Mouse (Mus musculus) urinary bladder, adult 2 months (tissue): ENCODE results near the gene Prdm15. TPM values are rescaled to one million over a fixed set of nuclear protein-coding genes. Genes with fewer than 3 reads are reported as not detected.

Experiments used
- DNase-seq: peaks from one replicate; pipeline ENCODE4 v3.0.0; 2022; ENCODE audit warnings: low spot score
- polyA plus RNA-seq: library from polyadenylated mRNA; depleted of rRNA; stranded (reverse); fragments of >200 nt; gene quantifications from 2 replicates; pipeline ENCODE4 v1.2.3, GENCODE M21; 2012

The Prdm15 gene
- polyA plus RNA-seq, 1 experiment = 7.3 TPM

DNA sequence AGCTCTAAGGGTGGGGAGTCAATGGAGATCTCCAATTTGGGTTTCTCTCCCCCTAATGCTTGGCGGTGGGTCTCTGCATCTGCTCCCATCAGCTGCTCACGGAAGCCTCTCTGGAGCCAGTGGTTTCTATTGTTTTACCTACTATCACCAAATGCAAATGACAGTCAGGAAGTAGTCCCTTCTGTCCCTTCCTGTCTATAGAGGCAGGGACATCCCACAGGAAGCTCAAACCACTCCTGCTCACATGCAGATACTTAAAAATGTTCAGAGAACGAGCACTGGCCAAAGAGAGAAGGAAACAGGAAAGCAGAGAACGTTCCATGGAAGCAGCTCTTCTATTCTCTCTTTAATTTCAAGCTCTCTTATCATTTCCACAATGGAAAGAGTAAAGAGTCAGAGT lies 32.1 kb downstream of the Prdm15 start:
- DNase-seq = no peak

DNA sequence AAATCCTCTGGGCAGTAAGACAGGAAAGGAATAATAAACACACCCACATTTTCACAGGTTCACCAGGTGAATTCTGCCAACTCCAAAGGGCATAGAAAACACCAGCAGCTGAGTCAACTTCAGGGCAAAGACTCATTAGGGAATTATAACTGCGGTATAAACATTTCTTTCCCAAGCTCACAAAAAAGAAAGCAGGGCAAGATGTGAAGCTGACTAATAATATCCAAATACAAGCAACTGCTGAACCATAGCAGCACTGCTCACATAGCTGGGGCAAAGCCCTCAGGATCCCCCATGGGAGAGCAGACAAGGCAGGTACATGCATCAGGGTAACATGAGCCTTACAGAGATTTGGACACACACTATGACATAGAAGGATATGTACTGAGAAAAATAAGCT lies 34.2 kb downstream of the Prdm15 start:
- DNase-seq = no peak

DNA sequence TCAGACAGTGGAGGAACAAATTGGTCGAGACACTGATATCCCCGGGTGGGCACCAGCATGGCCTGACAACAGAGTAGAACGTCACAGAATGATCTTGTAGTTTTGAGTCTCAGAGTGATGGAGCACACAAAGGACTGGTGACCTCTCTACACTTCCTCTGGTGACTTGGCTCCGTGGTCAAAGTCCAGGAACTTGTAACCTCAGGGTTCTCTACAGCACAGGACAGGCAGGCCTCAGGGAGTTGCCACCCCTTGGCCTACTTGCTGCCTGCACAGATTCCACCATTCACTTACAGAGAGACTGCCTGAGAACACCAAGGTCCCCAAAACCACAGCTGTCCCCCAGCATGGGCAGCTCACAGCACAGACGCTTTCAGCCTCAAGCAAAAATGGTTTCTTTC lies 36.4 kb downstream of the Prdm15 start:
- no peak for DNase-seq

DNA sequence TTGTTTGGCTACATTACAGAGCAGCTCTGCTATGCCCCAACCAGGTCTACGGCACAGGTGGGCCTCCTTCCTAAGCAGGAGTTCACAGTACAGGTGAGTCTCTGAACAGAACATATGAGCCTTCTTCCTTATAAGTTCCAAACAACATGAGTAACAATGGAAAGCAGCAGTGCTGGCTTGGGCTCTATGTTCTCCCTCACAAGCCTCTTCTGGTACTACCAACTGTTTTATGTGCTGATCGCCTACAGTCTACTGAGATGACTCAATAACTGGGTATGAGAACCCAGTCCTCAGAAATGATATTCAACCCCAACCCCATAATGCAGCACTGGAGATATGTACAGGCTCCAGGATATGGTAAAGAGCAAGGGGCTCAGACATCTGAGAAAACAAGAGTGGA lies 37.6 kb downstream of the Prdm15 start:
- DNase-seq = no peak

DNA sequence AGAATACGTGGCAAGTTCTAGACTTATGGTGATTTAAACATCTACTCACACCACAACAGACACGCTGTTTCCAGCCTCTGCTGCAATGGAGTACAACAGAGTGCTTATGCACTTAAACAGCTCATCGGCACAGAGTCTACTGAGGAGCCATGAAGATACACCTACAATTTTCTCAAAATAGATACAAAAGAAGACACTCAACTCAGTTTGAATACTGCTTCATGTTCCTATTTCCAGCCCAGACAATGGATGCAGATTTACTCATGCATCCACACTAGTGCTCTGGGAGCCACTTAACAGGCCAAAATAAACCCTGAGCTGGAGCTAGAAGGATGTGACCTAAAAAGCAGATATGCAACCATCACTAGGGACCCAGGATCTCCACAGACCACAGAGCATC lies 42.8 kb downstream of the Prdm15 start:
- no peak for DNase-seq

DNA sequence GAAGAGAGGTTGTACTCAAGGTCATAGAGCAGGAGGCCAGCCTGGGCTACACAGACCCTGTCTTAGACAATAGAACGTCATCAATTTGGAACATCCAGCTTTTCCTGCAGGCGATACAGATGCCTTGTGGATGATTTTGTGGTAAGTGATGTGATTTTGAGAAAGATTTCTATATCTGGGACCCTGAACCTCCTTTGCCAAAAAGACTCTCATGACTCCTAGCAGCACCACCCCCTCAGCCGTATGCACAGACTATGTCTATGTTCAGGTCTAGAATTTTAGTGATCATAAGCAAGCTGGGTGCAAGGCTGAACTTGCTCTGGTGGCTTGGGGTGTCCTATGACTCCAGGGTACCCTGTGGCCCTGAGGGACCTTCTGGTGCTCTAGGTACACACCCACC lies 46.0 kb downstream of the Prdm15 start:
- DNase-seq = no peak

DNA sequence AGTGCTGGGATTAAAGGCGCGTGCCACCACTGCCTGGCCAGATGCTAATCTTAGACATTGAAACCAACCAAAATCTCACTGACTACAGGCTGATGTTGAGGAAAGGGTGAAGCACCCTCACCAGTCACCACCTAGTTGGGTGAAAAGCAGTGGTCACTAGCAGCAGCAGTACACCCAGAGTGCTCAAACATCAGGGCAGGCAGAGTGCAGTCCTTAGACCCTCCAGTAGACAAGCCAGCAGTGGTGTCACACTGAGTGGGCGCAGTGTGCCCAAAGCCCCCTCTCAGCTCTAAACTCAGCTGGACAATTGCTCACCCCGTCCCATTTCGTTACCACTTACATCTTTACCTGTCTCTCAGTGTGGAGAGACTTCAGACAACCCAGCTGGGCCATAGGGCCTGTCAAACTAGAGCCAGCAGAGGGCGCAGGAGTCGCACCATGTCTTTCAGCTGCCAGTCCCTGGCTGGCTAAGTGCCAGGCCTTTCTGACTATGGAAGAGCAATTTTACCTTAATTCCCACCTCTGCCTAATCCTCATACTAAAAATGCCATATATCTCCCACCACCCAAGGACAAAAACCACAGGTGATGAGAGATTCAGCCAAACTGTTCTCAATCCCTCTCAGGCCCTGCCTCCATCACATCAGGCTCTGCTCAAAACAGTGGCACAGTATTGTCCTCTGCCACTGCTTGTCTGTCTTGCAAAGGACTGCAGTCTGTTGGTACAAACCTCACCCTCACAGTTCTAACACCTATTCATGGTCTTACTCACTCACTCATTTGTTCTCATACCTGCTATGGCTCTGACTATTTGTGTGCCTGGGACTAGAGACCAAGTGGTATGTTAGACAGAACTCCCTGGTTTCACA lies 46.7 kb downstream of the Prdm15 start:
- DNase-seq = peak; percentile 59

DNA sequence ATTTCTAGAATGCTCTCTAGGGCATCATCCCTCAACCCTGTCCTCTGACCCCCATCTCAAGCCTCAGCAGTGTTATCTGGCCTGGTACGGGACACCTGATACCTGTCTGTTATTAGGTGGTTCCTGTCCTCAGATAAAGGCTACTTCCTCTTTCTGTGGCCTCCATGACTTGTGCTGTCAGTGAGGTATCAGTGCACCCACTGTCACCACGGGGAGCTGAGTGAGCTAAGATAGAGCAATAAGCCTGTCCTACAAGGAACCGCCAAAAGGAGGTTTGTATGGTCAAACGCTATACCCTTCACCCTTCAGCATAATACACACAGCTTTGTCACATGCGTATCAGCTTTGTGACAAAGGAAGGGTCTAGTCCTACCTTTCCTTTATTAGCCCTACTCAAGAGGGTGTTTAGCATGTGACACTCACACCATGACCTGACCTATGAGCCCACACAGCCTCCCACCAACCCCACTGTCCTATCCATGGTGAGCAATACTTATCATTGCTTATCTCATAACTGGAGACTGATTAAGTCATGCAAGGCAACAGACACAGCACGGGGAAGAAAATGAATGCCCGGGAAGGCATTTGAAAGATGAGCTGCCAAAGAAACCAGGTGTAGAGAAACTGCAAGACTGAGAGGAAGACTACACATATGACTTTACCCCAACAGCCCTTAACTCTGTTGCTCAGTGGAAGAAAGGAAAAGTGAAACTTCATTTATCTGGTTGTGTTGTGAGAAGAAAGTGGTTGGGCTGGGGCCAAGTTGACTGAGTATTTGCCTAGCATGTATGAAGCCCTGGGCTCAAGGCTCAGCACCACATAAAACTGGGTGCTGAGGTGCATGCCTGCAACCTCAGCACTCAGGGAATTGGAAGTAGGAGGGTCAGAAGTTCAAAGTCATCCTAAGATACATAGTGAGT lies 53.4 kb downstream of the Prdm15 start:
- DNase-seq = no peak

DNA sequence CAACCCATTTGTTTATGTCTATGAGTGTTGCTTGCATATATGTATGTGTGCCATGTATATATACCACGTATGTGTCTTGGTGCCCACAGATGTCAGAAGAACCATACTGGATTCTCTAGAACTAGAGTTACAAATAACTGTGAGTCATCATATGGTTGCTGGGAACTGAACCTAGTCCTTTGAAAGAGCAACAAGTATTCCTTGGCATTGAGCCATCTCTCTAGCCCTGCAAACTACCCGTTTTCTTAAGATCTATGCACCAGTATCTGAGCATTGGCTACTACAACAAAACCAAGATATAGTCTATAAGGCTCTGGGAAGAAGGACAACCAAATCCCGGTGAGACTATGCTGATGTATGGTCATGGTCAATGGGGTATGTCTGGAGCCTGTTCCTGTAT lies 54.4 kb downstream of the Prdm15 start:
- no peak for DNase-seq

DNA sequence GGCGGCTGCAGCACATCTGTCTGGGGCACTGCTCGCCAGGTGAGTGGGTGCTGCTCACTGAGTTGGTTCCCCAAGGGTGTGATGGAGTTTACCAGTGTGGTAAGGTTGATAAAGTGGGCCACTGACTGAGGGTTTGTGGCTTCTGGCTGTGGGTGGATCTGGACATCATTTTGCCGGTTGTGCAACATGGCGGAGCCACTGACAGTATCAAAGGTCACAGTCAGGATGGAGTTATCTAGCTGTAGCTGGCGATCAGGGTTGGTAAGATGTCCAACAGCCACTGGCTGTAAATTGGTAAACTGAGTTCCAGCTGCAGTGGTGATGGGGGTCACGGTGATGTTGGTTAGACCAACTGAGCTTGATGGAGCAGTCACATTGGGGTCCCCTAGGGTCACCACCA lies 57.4 kb downstream of the Prdm15 start:
- DNase-seq = no peak

DNA sequence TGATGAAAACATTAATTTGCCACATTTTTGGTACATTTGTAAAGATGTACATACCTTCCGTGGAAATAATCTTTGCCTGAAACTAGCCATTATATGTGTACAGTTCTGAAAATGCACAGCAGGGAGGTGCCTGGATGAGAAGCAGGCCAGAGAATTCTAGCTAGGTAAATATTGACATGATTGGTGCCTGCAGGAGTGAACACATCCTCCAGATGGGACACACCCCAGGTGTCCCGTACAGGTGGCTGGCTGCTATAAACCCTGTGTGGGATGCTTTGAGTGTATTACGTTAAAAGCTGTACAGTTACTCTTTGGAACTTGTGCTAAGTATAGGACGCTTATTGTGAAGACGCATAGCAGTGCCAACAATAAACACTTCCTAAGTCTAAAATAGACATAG lies 68.6 kb downstream of the Prdm15 start:
- DNase-seq = no peak

DNA sequence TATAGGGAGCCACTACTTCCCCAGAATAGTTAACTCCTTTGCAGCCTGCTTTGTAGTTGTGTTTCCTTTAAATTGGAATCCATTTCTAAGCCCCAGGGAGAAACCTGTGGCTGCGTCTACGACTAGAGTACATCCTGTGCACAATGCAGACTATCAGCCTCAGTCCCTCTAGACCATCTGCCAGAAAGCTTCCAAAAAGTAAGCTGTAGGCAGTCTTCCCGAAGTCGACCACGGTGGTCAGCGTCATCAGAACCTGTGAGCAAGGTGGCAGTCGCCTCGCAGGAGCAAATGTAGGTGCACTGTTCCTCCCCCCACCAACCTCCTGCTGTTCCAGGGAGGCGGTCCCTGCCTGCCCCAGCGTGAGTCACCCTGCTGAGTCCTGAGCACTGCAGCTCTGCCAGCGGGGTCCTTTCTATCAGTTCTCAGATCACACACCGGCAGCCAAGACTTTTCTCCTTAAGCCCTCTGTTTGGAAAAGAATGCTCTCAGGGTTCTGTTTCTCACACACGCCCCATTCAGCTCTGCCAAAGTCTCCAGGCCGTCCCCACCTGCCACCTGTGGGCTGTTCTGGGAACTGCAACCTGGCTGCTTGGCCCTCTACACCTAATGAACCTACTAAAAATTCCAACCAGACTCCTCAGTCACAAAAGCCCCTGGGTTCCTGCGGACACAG lies 73.2 kb downstream of the Prdm15 start:
- DNase-seq = peak; percentile 75

DNA sequence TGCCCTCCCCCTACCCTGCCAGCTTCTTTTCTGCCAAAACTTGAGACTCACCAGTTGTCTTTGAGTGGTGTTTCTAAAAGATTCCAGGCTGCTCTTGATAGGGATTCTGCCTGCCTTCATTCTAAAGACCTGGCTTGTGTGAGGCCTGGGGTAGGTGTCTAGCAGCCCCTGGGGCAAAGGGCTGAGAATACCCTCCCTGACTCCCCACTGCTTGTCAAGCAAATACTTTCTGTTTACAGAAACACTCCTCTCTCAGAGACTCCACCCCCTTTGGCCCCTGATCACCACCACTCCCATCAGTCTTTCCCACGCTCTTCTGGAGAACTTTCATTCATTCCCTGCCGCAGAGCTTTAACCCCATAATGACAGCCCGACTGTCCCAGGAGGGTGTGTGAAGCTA lies 85.1 kb downstream of the Prdm15 start:
- DNase-seq = no peak

DNA sequence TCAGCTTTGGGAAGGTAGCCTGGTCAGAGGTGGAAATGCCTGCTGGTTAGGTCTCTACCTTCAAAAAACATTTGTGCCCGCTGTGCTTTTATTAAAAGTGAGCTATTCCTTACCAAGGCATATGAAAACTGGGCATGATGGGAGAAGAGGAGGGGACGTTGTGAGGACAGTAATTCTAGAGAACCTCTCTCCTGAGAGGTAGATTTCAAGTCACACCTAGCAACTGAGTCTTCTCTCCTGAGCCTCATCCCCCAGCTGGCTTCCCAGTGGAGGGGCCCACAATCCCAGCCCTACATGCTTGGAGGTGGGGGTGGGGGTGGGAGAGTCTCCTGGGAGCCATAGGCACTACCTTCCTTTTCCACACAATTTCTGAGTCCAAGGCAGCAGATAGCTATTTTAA lies 87.0 kb downstream of the Prdm15 start:
- DNase-seq = no peak

DNA sequence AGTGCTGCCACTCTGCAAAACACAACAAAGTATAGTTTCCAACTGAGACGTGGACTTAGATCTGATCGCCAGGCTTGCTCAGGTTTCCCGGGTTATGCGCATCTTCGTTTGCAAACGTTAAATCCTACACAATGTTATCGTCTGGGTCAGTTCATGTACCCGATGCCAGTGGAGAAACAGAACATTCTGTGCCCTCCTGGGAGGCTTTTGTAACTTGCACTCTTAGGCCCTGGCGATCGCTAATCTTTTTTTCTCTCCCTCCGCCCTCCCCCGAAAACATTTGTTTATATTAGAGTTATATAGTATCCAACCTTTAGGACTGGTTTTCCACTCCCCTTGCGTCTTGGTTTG lies 87.7 kb downstream of the Prdm15 start:
- DNase-seq = no peak

DNA sequence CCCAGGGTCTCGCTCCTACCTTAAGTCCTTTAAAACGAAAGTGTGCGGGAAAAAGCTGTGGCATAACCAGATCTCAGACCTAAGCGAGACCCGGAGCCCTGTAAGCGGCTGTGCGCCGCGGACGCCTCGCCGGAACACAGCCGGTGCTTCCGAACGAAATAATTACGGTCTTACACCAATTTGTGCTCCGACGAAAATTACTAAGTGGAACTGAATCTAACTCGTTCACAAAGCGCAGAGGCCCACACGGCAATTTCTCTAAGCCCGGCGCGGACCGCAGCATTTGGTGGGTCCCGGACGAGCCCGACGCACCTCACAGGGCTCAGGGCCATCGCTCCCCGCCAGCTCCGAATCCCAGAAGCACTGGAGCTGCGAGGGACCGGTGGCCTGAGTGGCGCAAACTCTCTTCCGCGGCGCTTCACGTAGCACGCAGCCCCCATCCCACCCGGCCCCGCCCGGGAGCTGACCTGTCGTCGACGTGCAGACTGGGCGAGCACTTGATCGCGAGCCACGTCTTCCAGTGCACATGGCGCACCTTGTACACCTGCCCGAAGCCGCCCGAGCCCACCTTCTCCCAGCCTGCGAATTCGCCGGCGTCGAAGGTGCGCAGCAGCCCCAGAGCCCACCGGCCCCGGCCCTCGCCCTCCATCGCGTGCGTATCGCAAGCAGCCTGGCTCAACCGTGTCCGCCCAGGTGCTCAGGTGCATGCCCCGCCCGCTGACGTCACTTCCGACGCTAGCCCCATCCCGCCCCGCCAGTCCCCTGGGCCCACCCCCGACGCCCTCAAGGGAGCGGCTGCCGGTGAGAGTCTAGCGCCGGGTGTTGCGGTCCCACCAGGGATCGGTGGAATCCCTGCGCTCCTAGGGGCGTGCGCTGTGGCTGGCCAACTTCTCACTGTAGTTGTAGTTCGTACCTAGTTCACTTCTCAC lies 88.3 kb downstream of the Prdm15 start, which contains the start of gene Ripk4:
Gene Ripk4, minus strand, starts transcription at position 727 of the 929 bp plus-strand sequence.
- peak; percentile 71 for DNase-seq

DNA sequence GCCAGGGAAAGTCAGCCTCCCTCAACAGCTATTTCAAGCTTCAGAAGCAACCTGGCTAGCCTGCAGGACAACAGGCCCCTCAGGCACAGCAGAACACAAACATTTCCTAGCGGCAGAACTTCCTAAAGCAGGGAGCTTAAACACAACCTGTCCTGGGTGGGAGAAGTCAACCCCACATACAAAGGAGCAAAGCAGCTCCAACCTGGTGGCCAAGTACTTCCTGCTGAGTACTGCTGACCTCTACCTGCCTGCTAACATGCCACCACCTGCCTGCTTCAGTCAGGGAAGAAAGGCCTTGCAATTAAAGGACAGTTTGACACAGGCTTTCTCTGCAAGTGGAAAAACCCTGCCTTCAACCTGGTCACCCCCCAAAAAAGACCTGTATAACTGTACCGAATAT lies 89.9 kb downstream of the Prdm15 start:
- DNase-seq = no peak

DNA sequence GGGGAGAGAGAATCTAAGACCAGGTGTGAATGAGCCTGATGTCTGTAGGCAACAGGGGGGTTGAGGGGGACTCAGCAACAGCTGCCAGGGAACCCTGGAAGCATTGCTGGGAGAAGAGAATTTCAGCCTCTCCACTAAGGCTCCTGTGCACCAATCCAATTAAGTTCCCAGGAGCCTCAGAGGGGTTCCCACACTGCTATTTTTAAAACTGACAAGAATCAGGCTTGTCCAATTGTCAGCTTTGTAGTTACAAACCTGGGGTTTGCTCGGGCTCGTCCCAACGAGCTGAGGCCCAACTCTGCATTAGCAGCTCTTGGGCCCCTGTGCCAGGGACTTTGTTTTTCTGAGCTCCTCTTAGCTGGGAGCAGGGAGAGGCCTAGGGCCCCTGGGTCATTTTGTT lies 92.0 kb downstream of the Prdm15 start:
- DNase-seq = no peak

DNA sequence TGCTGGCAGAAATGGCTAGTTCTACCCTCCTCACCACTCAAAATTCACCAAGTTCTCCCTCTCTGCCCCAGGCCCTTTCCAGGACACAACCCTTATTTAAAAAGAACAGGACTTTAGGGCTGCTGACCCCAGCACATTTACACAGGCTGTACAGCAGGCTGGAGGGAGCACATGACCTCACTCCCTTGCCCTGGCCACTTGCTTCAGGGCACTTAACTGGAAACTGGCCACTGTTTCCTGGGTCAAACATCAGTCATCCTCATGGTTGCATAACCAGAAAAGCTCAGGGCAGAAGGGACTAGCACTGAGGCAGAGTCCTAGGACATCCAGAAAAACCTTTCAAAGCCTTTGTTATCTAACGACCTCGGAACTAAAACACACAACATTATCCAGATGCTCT lies 93.4 kb downstream of the Prdm15 start:
- DNase-seq = no peak

DNA sequence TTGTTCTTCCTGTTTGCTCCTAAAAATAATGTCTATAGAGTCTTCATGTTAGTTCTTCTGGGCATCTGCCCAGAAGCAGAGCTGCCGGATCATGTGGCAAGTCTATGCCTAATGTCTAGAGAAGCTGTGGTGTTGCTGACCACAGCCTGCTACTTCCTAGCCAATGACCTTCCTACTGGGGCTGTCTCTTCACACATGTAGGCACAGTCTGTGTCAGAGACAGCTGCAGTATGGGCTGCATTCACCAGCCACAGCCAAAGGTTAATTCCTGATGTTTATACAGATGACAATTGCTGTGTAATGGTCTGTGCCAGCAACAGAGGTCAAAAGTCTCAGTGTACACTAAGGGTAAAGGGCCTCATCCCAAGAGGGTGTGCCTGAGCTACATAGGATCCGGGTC lies 95.2 kb downstream of the Prdm15 start:
- DNase-seq = no peak

DNA sequence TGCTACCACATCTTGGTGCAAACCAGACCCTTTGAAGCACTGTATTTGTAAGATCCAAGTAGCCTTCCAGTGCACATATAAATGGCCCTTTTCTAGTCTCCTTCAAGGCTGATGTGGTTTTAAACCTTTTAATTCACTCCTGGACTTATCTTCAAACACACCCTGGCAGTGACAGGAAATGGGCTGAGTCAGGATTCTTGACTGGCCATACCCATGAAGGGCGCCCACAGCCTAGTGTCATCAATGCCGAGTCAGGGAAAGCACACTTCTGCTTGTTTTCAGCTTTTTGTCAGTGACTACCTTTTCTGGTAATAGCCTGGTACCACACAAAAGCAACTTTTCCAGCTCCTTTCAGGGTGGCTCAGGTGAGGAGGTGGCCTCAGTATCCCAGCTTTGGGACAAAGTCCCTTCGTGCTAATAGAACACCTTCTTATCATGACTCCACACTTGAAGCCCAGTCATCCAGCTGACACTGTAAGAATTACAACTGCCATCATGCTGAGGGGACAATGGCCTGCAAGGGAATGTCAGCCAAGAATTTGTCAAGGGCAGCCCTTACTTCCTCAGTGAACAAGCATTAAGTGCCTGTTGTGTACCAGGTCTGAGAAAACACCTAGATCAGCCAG lies 99.2 kb downstream of the Prdm15 start:
- DNase-seq = no peak
